Mouse (Mus musculus) G1E (cell line): ENCODE data around the gene Armc8. TPM values are rescaled to one million over a fixed set of nuclear protein-coding genes. Genes with fewer than 3 reads are reported as not detected.

ENCODE experiments used
- ATAC-seq: 2 replicates; pipeline ENCODE4 v1.8.0; 2016; ENCODE audit warnings: mild to moderate bottlenecking; ENCODE audit not compliant: insufficient number of reproducible peaks, poor library complexity, low FRiP score, severe bottlenecking; ENCODE audit errors: extremely low read depth
- DNase-seq: peaks from one replicate; pipeline ENCODE4 v3.0.0; 2012; ENCODE audit warnings: low spot score
- H3K27me3 ChIP-seq: 2 replicates; pipeline ENCODE4 v1.6.1; 2012; ENCODE audit warnings: mild to moderate bottlenecking, low read length, inconsistent platforms; ENCODE audit not compliant: insufficient read depth
- H3K36me3 ChIP-seq: replicated peaks from 2 replicates; pipeline ENCODE3; 2012; ENCODE audit warnings: mild to moderate bottlenecking, inconsistent platforms
- H3K4me1 ChIP-seq: 2 replicates; pipeline ENCODE4 v1.6.1; 2012; ENCODE audit warnings: low read depth, low read length, inconsistent platforms, mixed read lengths; ENCODE audit not compliant: insufficient read depth
- H3K4me3 ChIP-seq: 2 replicates; pipeline ENCODE4 v1.5.1; 2012; ENCODE audit warnings: low read depth, mild to moderate bottlenecking, inconsistent platforms, low read length, moderate library complexity, mixed read lengths
- H3K9me3 ChIP-seq: replicated peaks from 2 replicates; pipeline ENCODE4 v1.6.1; 2012; ENCODE audit warnings: inconsistent platforms
- CTCF ChIP-seq: IDR thresholded peaks from 2 replicates; pipeline ENCODE4 v1.5.1; 2012; ENCODE audit warnings: low read depth, low read length, inconsistent platforms, mixed read lengths
- GATA1 ChIP-seq: IDR thresholded peaks from 2 replicates; pipeline ENCODE4 v1.6.1; 2012; ENCODE audit warnings: borderline replicate concordance, low read length, inconsistent platforms, mixed read lengths
- GATA2 ChIP-seq: IDR thresholded peaks from 2 replicates; pipeline ENCODE4 v1.6.1; 2012; ENCODE audit warnings: low read depth, low read length, inconsistent platforms, borderline replicate concordance
- POLR2AphosphoS5 ChIP-seq: IDR thresholded peaks from 2 replicates; pipeline ENCODE4 v1.6.1; 2012; ENCODE audit warnings: low read depth, low read length, inconsistent platforms; ENCODE audit not compliant: insufficient replicate concordance
- TAL1 ChIP-seq: conservative IDR thresholded peaks from 2 replicates; pipeline ENCODE4 v1.6.1; 2012; ENCODE audit warnings: low read depth, low read length, inconsistent platforms, mixed read lengths
- polyA plus RNA-seq: library from polyadenylated mRNA; stranded (reverse); fragments of >175 nt; gene quantifications from 2 replicates; pipeline ENCODE4 v1.2.3, GENCODE M21; 2012
- total RNA-seq, 2 experiments: library from RNA; stranded (forward) in 1 of 2; stranded (reverse) in 1 of 2; fragments of 200-1000 nt in 1 of 2; fragments of >200 nt in 1 of 2; fragmentation: Nextera tagmentation in 1 of 2; gene quantifications; 2 replicates each; pipeline ENCODE4 v1.2.3; 2014 to 2017

Gene Armc8
- total and polyA plus RNA-seq, 3 experiments = 3.6 to 29.1 (median 27.8) TPM

DNA sequence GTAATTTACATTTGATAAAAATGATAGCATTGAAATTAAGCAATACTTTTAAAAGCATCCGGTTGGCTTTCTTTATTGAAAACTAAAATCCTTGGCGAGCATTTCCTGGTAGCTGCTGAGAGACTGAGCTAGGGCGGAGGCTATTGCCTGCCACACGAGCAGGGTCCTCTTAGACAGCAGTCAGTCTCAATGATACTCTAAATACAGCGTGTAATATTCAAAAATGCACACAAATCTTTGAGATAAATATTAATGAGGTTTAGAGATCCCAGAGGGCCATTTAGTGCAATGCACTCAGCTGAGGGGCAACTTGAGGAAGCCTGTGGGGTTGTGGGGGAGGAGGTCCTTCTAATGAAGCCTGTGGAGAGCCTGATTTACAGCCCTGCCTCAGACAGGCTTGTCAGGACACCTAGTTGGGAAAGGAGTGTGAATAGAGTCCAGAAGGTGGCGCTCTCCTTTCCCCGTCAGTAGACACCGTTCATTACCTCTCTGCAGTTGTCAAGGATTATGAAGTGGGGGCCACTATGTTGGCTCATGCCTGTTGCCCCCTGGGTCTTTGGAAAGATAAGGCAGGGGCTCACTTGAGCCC, 124.0 kb downstream of the Armc8 start:
- no peak overlapping the region for H3K4me3 ChIP-seq
- no peak for ATAC-seq
- H3K36me3 ChIP-seq = no peaks in the 10 kb centered on the region
- H3K9me3 ChIP-seq = peaks cover 7% of the 10 kb centered on the region
- H3K4me1 ChIP-seq = peaks cover 15% of the 10 kb centered on the region
- peaks cover 11% of the 10 kb centered on the region; the same call in 1 of the 2 replicates for H3K27me3 ChIP-seq
- no peak for TF ChIP-seq GATA1
- TF ChIP-seq CTCF = peak; percentile 24; the same call in 1 of the 2 replicates
- no peak for DNase-seq

DNA sequence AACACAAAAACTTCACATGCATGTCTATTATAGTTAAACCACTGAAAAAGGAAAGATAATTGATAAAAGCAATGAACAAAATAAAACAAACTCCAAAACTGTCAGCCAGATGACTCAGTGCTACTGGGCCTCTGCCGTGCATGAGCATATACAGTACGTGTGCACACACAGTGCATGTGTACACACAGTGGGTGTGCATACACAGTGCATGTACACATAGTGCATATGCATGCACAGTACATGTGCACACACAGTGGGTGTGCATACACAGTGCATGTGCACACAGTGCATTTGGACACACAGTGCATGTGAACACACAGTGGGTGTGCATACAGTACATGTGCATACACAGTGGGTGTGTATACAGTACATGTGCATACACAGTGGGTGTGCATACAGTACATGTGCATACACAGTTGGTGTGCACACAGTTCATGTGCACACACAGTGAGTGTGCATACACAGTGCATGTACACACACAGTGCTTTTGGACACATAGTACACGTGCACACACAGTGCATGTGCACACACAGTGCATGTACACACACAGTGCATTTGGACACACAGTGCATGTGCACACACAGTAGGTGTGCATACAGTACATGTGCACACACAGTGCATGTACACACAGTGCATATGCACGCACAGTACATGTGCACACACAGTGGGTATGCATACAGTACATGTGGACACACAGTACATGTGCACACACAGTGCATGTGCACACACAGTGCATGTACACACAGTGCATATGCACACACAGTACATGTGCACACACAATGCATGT, 126.9 kb downstream of the Armc8 start:
- peak overlapping the region; percentile 13; the same call in 1 of the 2 replicates for H3K4me3 ChIP-seq
- peaks cover 7% of the 10 kb centered on the region for H3K9me3 ChIP-seq
- H3K4me1 ChIP-seq = peaks cover 12% of the 10 kb centered on the region
- ATAC-seq = no peak
- DNase-seq = no peak
- peaks cover 31% of the 10 kb centered on the region for H3K27me3 ChIP-seq
- TF ChIP-seq POLR2AphosphoS5 = peak; percentile 54; the same call in 1 of the 2 replicates
- TF ChIP-seq CTCF = 0 out of 2 replicates have a peak, but pooled peaks have one; percentile 27
- TF ChIP-seq GATA2 = 0 out of 2 replicates have a peak, but pooled peaks have one; percentile 4
- TF ChIP-seq TAL1 = no peak
- no peaks in the 10 kb centered on the region for H3K36me3 ChIP-seq

DNA sequence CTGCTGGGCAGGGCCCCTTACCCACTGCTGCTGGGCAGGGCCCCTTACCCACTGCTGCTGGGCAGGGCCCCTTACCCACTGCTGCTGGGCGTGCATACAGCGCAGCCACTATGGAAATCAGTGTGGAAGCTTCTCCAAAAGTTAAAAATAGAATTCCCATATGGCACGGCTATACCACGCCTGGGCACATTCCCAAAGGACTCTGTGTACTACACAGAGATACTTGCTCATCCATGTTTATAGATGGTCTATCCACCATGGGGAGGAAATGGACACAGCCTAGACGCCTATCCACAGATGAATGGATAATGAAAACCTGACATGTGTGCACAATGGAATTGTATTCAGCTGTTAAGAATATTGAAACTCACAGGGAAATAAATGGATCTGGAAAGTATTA, 127.8 kb downstream of the Armc8 start:
- DNase-seq (no peak), ATAC-seq (no peak)
- peaks cover 19% of the 10 kb centered on the region for H3K4me1 ChIP-seq
- H3K27me3 ChIP-seq = peaks cover 38% of the 10 kb centered on the region
- no peak overlapping the region for H3K4me3 ChIP-seq
- TF ChIP-seq POLR2AphosphoS5 = no peak
- TF ChIP-seq TAL1 = no peak
- no peak for TF ChIP-seq GATA2
- TF ChIP-seq CTCF = no peak
- TF ChIP-seq GATA1 = no peak
- peaks cover 13% of the 10 kb centered on the region for H3K9me3 ChIP-seq
- no peaks in the 10 kb centered on the region for H3K36me3 ChIP-seq

DNA sequence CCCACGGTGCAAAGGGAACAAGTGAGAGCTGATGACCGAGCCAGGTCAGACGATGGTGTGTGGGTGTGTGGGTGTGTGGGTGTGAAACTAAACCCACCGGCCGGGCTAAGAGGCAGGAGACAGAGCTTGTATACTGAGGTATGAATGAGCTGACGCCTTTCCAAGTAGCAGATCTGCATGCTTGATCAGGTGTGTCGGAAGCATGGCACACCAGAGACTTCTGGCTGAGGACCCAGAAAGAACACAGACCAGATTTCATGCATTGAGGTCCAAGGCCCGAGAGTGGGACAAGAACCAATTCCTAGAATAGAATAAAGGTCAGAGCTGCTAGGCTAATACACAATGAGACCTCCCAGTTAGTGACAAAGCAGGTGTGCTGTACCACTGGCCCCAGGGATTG, 129.6 kb downstream of the Armc8 start:
- no peak for DNase-seq
- Histone ChIP-seq H3K27me3 (peaks cover 47% of the 10 kb centered on the region), H3K9me3 (peaks cover 13% of the 10 kb centered on the region), H3K4me1 (peaks cover 37% of the 10 kb centered on the region), H3K36me3 (no peaks in the 10 kb centered on the region), H3K4me3 (no peak overlapping the region)
- ATAC-seq = no peak
- TF ChIP-seq CTCF (no peak), GATA1 (no peak), POLR2AphosphoS5 (no peak), TAL1 (no peak), GATA2 (no peak)

DNA sequence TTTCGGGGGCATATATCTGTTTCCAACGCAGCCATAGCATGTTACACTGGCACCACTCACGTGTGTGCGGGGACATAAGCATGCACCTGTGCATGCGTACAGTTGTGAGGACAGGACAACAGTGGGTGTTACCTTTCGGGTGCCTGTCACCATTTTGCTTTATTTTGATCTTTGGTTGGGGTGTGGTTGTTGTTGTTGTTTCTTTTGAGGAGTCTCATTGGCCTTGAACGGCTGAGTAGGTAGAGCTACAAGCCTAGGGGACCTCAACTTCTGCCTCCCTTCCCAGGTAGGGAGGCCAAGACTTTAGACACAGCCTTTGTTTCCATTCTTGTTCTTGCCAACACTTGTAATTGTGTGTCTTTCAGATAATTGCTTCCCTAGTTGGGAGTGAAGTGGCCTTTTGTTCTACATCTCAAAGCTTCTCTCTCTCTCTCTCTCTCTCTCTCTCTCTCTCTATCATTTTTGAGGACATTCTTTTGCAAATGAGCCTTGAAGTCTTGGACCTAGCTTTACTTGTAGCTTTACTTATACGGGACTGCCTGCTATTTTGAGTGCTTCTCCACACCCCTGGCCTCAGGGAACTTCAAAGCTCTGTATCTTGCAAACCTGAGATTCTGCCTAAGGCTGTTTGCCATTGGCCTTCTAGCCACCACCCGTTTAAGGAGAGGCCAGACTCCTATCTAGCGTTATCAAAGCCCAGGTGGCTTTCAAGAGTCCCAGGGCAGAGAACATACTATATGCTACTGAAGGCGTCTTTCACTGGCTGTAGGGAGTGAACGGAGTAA, 130.7 kb downstream of the Armc8 start:
- Histone ChIP-seq H3K27me3 (peaks cover 47% of the 10 kb centered on the region), H3K9me3 (peaks cover 13% of the 10 kb centered on the region), H3K4me3 (no peak overlapping the region), H3K36me3 (no peaks in the 10 kb centered on the region), H3K4me1 (peaks cover 48% of the 10 kb centered on the region)
- no peak for TF ChIP-seq CTCF
- DNase-seq = no peak
- ATAC-seq = no peak

DNA sequence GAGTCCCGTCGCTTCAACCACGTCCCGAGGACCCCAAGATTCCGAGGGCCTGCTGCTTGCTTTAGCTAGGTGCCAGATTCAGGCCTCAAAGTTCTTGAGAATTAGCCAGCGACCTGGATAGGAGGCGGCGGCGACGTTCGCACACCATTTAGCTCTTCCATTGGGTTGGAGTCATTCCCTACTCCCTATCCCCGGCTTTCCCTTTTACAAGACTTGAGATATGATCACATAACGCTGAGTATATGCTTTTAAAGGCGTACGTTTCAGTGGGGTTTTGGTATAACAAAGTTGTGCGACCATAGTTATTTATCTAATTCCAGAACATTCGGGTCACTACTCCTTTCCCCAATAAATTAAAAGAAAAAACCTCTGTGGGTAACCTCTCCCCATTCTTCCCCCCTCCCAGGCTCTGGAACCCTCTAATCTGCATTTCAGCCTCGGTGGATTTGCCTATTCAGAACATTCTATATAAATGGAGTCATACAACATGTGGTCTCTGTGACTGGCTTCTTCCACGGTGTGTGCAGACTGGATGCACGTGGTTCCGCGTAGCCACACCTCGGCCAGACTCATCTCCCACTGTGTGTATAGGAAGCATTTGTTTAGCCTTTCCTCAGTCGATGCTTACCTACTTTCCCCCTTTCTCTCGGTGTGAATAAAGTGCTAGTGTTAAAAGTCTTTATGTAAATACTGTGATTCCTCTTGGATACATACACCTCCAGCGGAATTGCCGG, 131.5 kb downstream of the Armc8 start, which contains the start of gene Mras:
Mras (minus strand) TSS at position 351 of the 734 bp plus-strand sequence.
- Histone ChIP-seq H3K9me3 (peaks cover 12% of the 10 kb centered on the region), H3K27me3 (peaks cover 46% of the 10 kb centered on the region), H3K36me3 (no peaks in the 10 kb centered on the region), H3K4me1 (peaks cover 55% of the 10 kb centered on the region), H3K4me3 (peak within 1 kb of the TSS; percentile 67)
- TF ChIP-seq GATA2 = no peak
- no peak for TF ChIP-seq POLR2AphosphoS5
- TF ChIP-seq TAL1 = no peak
- TF ChIP-seq GATA1 = no peak
- TF ChIP-seq CTCF = no peak
- DNase-seq = no peak
- no peak for ATAC-seq
